Mouse (Mus musculus): ENCODE measurements around the gene Cx3cr1.

- no peak for TF ChIP-seq CTCF (IDR thresholded peaks at IDR 0.05)
- TF ChIP-seq POLR2A (IDR thresholded peaks at IDR 0.05; ENCODE audit: insufficient read depth, low read depth, low read length): no peak
- no peak for TF ChIP-seq EP300 (IDR thresholded peaks at IDR 0.05; ENCODE audit: insufficient read depth, low read depth, low read length)
These were observed 10.2 kb upstream of the Cx3cr1 start for GRCm38 (mm10) chr9:120079901-120080300.
